Mouse (Mus musculus): Measurements from ENCODE around the gene Lgi1. TPM values are rescaled to one million over a fixed set of nuclear protein-coding genes. Genes with fewer than 3 reads are reported as not detected.
A peak's percentile ranks its signal among the peaks of the same experiment; 100 is the strongest.

Lgi1 gene
- polyA plus RNA-seq, 1 experiment, result 58.8 TPM

GRCm38 (mm10) chr19:38288556-38288955 lies 24.2 kb downstream of the Lgi1 start:
- H3K27ac ChIP-seq (ENCODE audit: insufficient read depth, low read length), result no peak overlapping the region
- no peak for TF ChIP-seq POLR2A (IDR thresholded peaks at IDR 0.05; ENCODE audit: borderline replicate concordance, insufficient read depth, low read length)
- no peak for TF ChIP-seq CTCF (IDR thresholded peaks at IDR 0.05; ENCODE audit: borderline replicate concordance, insufficient read depth, low read depth, low read length)
- DNase-seq, result no peak
- no peaks in the 10 kb centered on the region for H3K4me1 ChIP-seq (ENCODE audit: control insufficient read depth, insufficient read depth, low read length)
- no peaks in the 10 kb centered on the region for H3K27me3 ChIP-seq (ENCODE audit: control insufficient read depth, insufficient read depth, low read length)
- 85% methylated on average over 6 of the region's 6 CpGs for whole genome bisulfite sequencing
- H3K4me3 ChIP-seq (replicated peaks; ENCODE audit: insufficient read depth, low read depth, low read length), result no peak overlapping the region

- no peak overlapping the region for H3K4me3 ChIP-seq (replicated peaks; ENCODE audit: insufficient read depth, low read depth, low read length)
- no peak for TF ChIP-seq POLR2A (IDR thresholded peaks at IDR 0.05; ENCODE audit: borderline replicate concordance, insufficient read depth, low read length)
- no peak for TF ChIP-seq CTCF (IDR thresholded peaks at IDR 0.05; ENCODE audit: borderline replicate concordance, insufficient read depth, low read depth, low read length)
- 62% methylated on average over 6 of the region's 6 CpGs for WGBS
- H3K27ac ChIP-seq (ENCODE audit: insufficient read depth, low read length), result no peak overlapping the region
- H3K27me3 ChIP-seq (ENCODE audit: control insufficient read depth, insufficient read depth, low read length), result no peaks in the 10 kb centered on the region
- no peak for DNase-seq
- no peaks in the 10 kb centered on the region for H3K4me1 ChIP-seq (ENCODE audit: control insufficient read depth, insufficient read depth, low read length)
Observed at GRCm38 (mm10) chr19:38291432-38291831, 27.1 kb downstream of the Lgi1 start.

- no peaks in the 10 kb centered on the region for H3K4me1 ChIP-seq (ENCODE audit: control insufficient read depth, insufficient read depth, low read length)
- no peak overlapping the region for H3K4me3 ChIP-seq (replicated peaks; ENCODE audit: insufficient read depth, low read depth, low read length)
- H3K27me3 ChIP-seq (ENCODE audit: control insufficient read depth, insufficient read depth, low read length), result no peaks in the 10 kb centered on the region
- TF ChIP-seq CTCF (IDR thresholded peaks at IDR 0.05; ENCODE audit: borderline replicate concordance, insufficient read depth, low read depth, low read length) (no peak), POLR2A (IDR thresholded peaks at IDR 0.05; ENCODE audit: borderline replicate concordance, insufficient read depth, low read length) (no peak)
- DNase-seq, result no peak
- WGBS, result 44% methylated on average over 3 of the region's 3 CpGs
- no peak overlapping the region for H3K27ac ChIP-seq (ENCODE audit: insufficient read depth, low read length)
Observed at GRCm38 (mm10) chr19:38298018-38298626, 33.8 kb downstream of the Lgi1 start.

GRCm38 (mm10) chr19:38308116-38308515 lies 43.8 kb downstream of the Lgi1 start:
- Histone ChIP-seq H3K4me1 (ENCODE audit: control insufficient read depth, insufficient read depth, low read length) (no peaks in the 10 kb centered on the region), H3K27ac (ENCODE audit: insufficient read depth, low read length) (no peak overlapping the region), H3K27me3 (ENCODE audit: control insufficient read depth, insufficient read depth, low read length) (no peaks in the 10 kb centered on the region), H3K4me3 (replicated peaks; ENCODE audit: insufficient read depth, low read depth, low read length) (no peak overlapping the region)
- TF ChIP-seq CTCF (IDR thresholded peaks at IDR 0.05; ENCODE audit: borderline replicate concordance, insufficient read depth, low read depth, low read length), result no peak
- TF ChIP-seq POLR2A (IDR thresholded peaks at IDR 0.05; ENCODE audit: borderline replicate concordance, insufficient read depth, low read length), result no peak
- WGBS, result 92% methylated on average over 8 of the region's 8 CpGs
- no peak for DNase-seq

- H3K4me1 ChIP-seq (ENCODE audit: control insufficient read depth, insufficient read depth, low read length), result peaks cover 8% of the 10 kb centered on the region; the same call in 1 of the 2 replicates
- DNase-seq, result peak in 1 of 2 experiments; percentile 18
- H3K4me3 ChIP-seq (replicated peaks; ENCODE audit: insufficient read depth, low read depth, low read length), result no peak overlapping the region
- no peaks in the 10 kb centered on the region for H3K27me3 ChIP-seq (ENCODE audit: control insufficient read depth, insufficient read depth, low read length)
- no peak overlapping the region for H3K27ac ChIP-seq (ENCODE audit: insufficient read depth, low read length)
- WGBS, result 80% methylated on average over 7 of the region's 7 CpGs
- TF ChIP-seq POLR2A (IDR thresholded peaks at IDR 0.05; ENCODE audit: borderline replicate concordance, insufficient read depth, low read length), result no peak
- TF ChIP-seq CTCF (IDR thresholded peaks at IDR 0.05; ENCODE audit: borderline replicate concordance, insufficient read depth, low read depth, low read length), result no peak
Observed at GRCm38 (mm10) chr19:38315099-38315498, 50.8 kb downstream of the Lgi1 start.

GRCm38 (mm10) chr19:38316602-38317313 lies 52.4 kb downstream of the Lgi1 start:
- H3K27ac ChIP-seq (ENCODE audit: insufficient read depth, low read length), result peak overlapping the region; percentile 4; the same call in 1 of the 2 replicates
- peak; percentile 34 to 67 for DNase-seq

GRCm38 (mm10) chr19:38318308-38318707 lies 54.0 kb downstream of the Lgi1 start:
- no peaks in the 10 kb centered on the region for H3K27me3 ChIP-seq (ENCODE audit: control insufficient read depth, insufficient read depth, low read length)
- WGBS, result 85% methylated on average over 4 of the region's 4 CpGs
- no peak for TF ChIP-seq CTCF (IDR thresholded peaks at IDR 0.05; ENCODE audit: borderline replicate concordance, insufficient read depth, low read depth, low read length)
- TF ChIP-seq POLR2A (IDR thresholded peaks at IDR 0.05; ENCODE audit: borderline replicate concordance, insufficient read depth, low read length), result no peak
- H3K27ac ChIP-seq (ENCODE audit: insufficient read depth, low read length), result no peak overlapping the region
- peaks cover 8% of the 10 kb centered on the region; the same call in 1 of the 2 replicates for H3K4me1 ChIP-seq (ENCODE audit: control insufficient read depth, insufficient read depth, low read length)
- H3K4me3 ChIP-seq (replicated peaks; ENCODE audit: insufficient read depth, low read depth, low read length), result no peak overlapping the region
- DNase-seq, result no peak

More at GRCm38 (mm10) chr19:38316602-38317313, 52.4 kb downstream of the Lgi1 start:
- peaks cover 8% of the 10 kb centered on the region; the same call in 1 of the 2 replicates for H3K4me1 ChIP-seq (ENCODE audit: control insufficient read depth, insufficient read depth, low read length)
- 20% methylated on average over 6 of the region's 6 CpGs for WGBS
- no peaks in the 10 kb centered on the region for H3K27me3 ChIP-seq (ENCODE audit: control insufficient read depth, insufficient read depth, low read length)
- no peak overlapping the region for H3K4me3 ChIP-seq (replicated peaks; ENCODE audit: insufficient read depth, low read depth, low read length)
- TF ChIP-seq CTCF (IDR thresholded peaks at IDR 0.05; ENCODE audit: borderline replicate concordance, insufficient read depth, low read depth, low read length) (no peak), POLR2A (IDR thresholded peaks at IDR 0.05; ENCODE audit: borderline replicate concordance, insufficient read depth, low read length) (no peak)

GRCm38 (mm10) chr19:38319168-38319567 lies 54.8 kb downstream of the Lgi1 start:
- TF ChIP-seq CTCF (IDR thresholded peaks at IDR 0.05; ENCODE audit: borderline replicate concordance, insufficient read depth, low read depth, low read length) (no peak), POLR2A (IDR thresholded peaks at IDR 0.05; ENCODE audit: borderline replicate concordance, insufficient read depth, low read length) (no peak)
- no peak for DNase-seq
- H3K27ac ChIP-seq (ENCODE audit: insufficient read depth, low read length), result no peak overlapping the region
- H3K4me1 ChIP-seq (ENCODE audit: control insufficient read depth, insufficient read depth, low read length), result peaks cover 8% of the 10 kb centered on the region; the same call in 1 of the 2 replicates
- WGBS, result 77% methylated on average over 4 of the region's 4 CpGs
- no peak overlapping the region for H3K4me3 ChIP-seq (replicated peaks; ENCODE audit: insufficient read depth, low read depth, low read length)
- H3K27me3 ChIP-seq (ENCODE audit: control insufficient read depth, insufficient read depth, low read length), result no peaks in the 10 kb centered on the region
